Mouse (Mus musculus): ENCODE results near the gene Iqgap2. TPM values are rescaled to one million over a fixed set of nuclear protein-coding genes. Genes with fewer than 3 reads are reported as not detected.
A peak's percentile ranks its signal among the peaks of the same experiment; 100 is the strongest.

Gene Iqgap2
- polyA plus RNA-seq, 1 experiment from 2014 or later: 3.0 TPM

GRCm38 (mm10) chr13:95679491-95679941 lies 212.2 kb downstream of the Iqgap2 start:
- no peak for ATAC-seq
- 86% methylated on average over 4 of the region's 4 CpGs for WGBS
- no peak overlapping the region for H3K27ac ChIP-seq (ENCODE audit: low read length)
- no peaks in the 10 kb centered on the region for H3K4me1 ChIP-seq (ENCODE audit: control insufficient read depth, insufficient read depth, low read length)
- no peak overlapping the region for H3K9ac ChIP-seq (ENCODE audit: low read depth, low read length)
- no peaks in the 10 kb centered on the region for H3K36me3 ChIP-seq (ENCODE audit: control insufficient read depth, insufficient read depth, low read length)
- no peak overlapping the region for H3K4me2 ChIP-seq (ENCODE audit: low read length)
- H3K27me3 ChIP-seq (ENCODE audit: control insufficient read depth, insufficient read depth, low read depth, low read length): no peaks in the 10 kb centered on the region
- no peak overlapping the region for H3K4me3 ChIP-seq (ENCODE audit: low read depth, low read length)
- no peaks in the 10 kb centered on the region for H3K9me3 ChIP-seq (replicated peaks; ENCODE audit: control insufficient read depth, low read length, poor library complexity, severe bottlenecking)

- no peak overlapping the region for H3K9ac ChIP-seq (ENCODE audit: low read depth, low read length)
- no peaks in the 10 kb centered on the region for H3K4me1 ChIP-seq (ENCODE audit: control insufficient read depth, insufficient read depth, low read length)
- no peak overlapping the region for H3K4me3 ChIP-seq (ENCODE audit: low read depth, low read length)
- ATAC-seq: no peak
- 89% methylated on average over 5 of the region's 5 CpGs for WGBS
- no peak overlapping the region for H3K4me2 ChIP-seq (ENCODE audit: low read length)
- H3K27me3 ChIP-seq (ENCODE audit: control insufficient read depth, insufficient read depth, low read depth, low read length): no peaks in the 10 kb centered on the region
- no peaks in the 10 kb centered on the region for H3K36me3 ChIP-seq (ENCODE audit: control insufficient read depth, insufficient read depth, low read length)
- H3K27ac ChIP-seq (ENCODE audit: low read length): no peak overlapping the region
- no peaks in the 10 kb centered on the region for H3K9me3 ChIP-seq (replicated peaks; ENCODE audit: control insufficient read depth, low read length, poor library complexity, severe bottlenecking)
These were observed 212.6 kb downstream of the Iqgap2 start for GRCm38 (mm10) chr13:95679078-95679477.

GRCm38 (mm10) chr13:95672372-95672771 lies 219.3 kb downstream of the Iqgap2 start:
- Histone ChIP-seq H3K9ac (ENCODE audit: low read depth, low read length) (no peak overlapping the region), H3K36me3 (ENCODE audit: control insufficient read depth, insufficient read depth, low read length) (no peaks in the 10 kb centered on the region), H3K4me1 (ENCODE audit: control insufficient read depth, insufficient read depth, low read length) (no peaks in the 10 kb centered on the region), H3K27me3 (ENCODE audit: control insufficient read depth, insufficient read depth, low read depth, low read length) (no peaks in the 10 kb centered on the region), H3K9me3 (replicated peaks; ENCODE audit: control insufficient read depth, low read length, poor library complexity, severe bottlenecking) (no peaks in the 10 kb centered on the region), H3K4me3 (ENCODE audit: low read depth, low read length) (no peak overlapping the region), H3K4me2 (ENCODE audit: low read length) (no peak overlapping the region), H3K27ac (ENCODE audit: low read length) (no peak overlapping the region)
- no peak for ATAC-seq
- WGBS: 94% methylated on average over 7 of the region's 7 CpGs

- Histone ChIP-seq H3K9me3 (replicated peaks; ENCODE audit: control insufficient read depth, low read length, poor library complexity, severe bottlenecking) (no peaks in the 10 kb centered on the region), H3K27ac (ENCODE audit: low read length) (no peak overlapping the region), H3K4me3 (ENCODE audit: low read depth, low read length) (no peak overlapping the region), H3K36me3 (ENCODE audit: control insufficient read depth, insufficient read depth, low read length) (no peaks in the 10 kb centered on the region), H3K4me1 (ENCODE audit: control insufficient read depth, insufficient read depth, low read length) (no peaks in the 10 kb centered on the region), H3K4me2 (ENCODE audit: low read length) (no peak overlapping the region), H3K9ac (ENCODE audit: low read depth, low read length) (no peak overlapping the region), H3K27me3 (ENCODE audit: control insufficient read depth, insufficient read depth, low read depth, low read length) (no peaks in the 10 kb centered on the region)
- ATAC-seq: no peak
- 86% methylated on average over 9 of the region's 9 CpGs for WGBS
These were observed 220.4 kb downstream of the Iqgap2 start for GRCm38 (mm10) chr13:95671108-95671897.

GRCm38 (mm10) chr13:95670534-95670933 lies 221.2 kb downstream of the Iqgap2 start:
- H3K27me3 ChIP-seq (ENCODE audit: control insufficient read depth, insufficient read depth, low read depth, low read length): no peaks in the 10 kb centered on the region
- WGBS: 93% methylated on average over 5 of the region's 5 CpGs
- no peak overlapping the region for H3K4me3 ChIP-seq (ENCODE audit: low read depth, low read length)
- no peaks in the 10 kb centered on the region for H3K36me3 ChIP-seq (ENCODE audit: control insufficient read depth, insufficient read depth, low read length)
- H3K9ac ChIP-seq (ENCODE audit: low read depth, low read length): no peak overlapping the region
- H3K27ac ChIP-seq (ENCODE audit: low read length): no peak overlapping the region
- H3K4me1 ChIP-seq (ENCODE audit: control insufficient read depth, insufficient read depth, low read length): no peaks in the 10 kb centered on the region
- H3K4me2 ChIP-seq (ENCODE audit: low read length): no peak overlapping the region
- H3K9me3 ChIP-seq (replicated peaks; ENCODE audit: control insufficient read depth, low read length, poor library complexity, severe bottlenecking): no peaks in the 10 kb centered on the region
- no peak for ATAC-seq

- Histone ChIP-seq H3K9me3 (replicated peaks; ENCODE audit: control insufficient read depth, low read length, poor library complexity, severe bottlenecking) (no peaks in the 10 kb centered on the region), H3K27me3 (ENCODE audit: control insufficient read depth, insufficient read depth, low read depth, low read length) (no peaks in the 10 kb centered on the region), H3K27ac (ENCODE audit: low read length) (no peak overlapping the region), H3K4me3 (ENCODE audit: low read depth, low read length) (no peak overlapping the region), H3K36me3 (ENCODE audit: control insufficient read depth, insufficient read depth, low read length) (no peaks in the 10 kb centered on the region), H3K4me1 (ENCODE audit: control insufficient read depth, insufficient read depth, low read length) (no peaks in the 10 kb centered on the region), H3K4me2 (ENCODE audit: low read length) (no peak overlapping the region), H3K9ac (ENCODE audit: low read depth, low read length) (no peak overlapping the region)
- ATAC-seq: peak; percentile 48; the same call in 1 of the 2 replicates
- 38% methylated on average over 5 of the region's 7 CpGs for WGBS
These were observed 224.5 kb downstream of the Iqgap2 start for GRCm38 (mm10) chr13:95667260-95667659.

GRCm38 (mm10) chr13:95665644-95666356 lies 225.9 kb downstream of the Iqgap2 start:
- no peaks in the 10 kb centered on the region for H3K36me3 ChIP-seq (ENCODE audit: control insufficient read depth, insufficient read depth, low read length)
- ATAC-seq: no peak
- no peak overlapping the region for H3K9ac ChIP-seq (ENCODE audit: low read depth, low read length)
- no peaks in the 10 kb centered on the region for H3K4me1 ChIP-seq (ENCODE audit: control insufficient read depth, insufficient read depth, low read length)
- 79% methylated on average over 13 of the region's 13 CpGs for WGBS
- no peak overlapping the region for H3K27ac ChIP-seq (ENCODE audit: low read length)
- no peak overlapping the region for H3K4me3 ChIP-seq (ENCODE audit: low read depth, low read length)
- H3K9me3 ChIP-seq (replicated peaks; ENCODE audit: control insufficient read depth, low read length, poor library complexity, severe bottlenecking): no peaks in the 10 kb centered on the region
- no peak overlapping the region for H3K4me2 ChIP-seq (ENCODE audit: low read length)
- no peaks in the 10 kb centered on the region for H3K27me3 ChIP-seq (ENCODE audit: control insufficient read depth, insufficient read depth, low read depth, low read length)

GRCm38 (mm10) chr13:95663834-95664233 lies 227.9 kb downstream of the Iqgap2 start:
- Histone ChIP-seq H3K4me2 (ENCODE audit: low read length) (no peak overlapping the region), H3K9ac (ENCODE audit: low read depth, low read length) (no peak overlapping the region), H3K4me3 (ENCODE audit: low read depth, low read length) (no peak overlapping the region), H3K27me3 (ENCODE audit: control insufficient read depth, insufficient read depth, low read depth, low read length) (no peaks in the 10 kb centered on the region), H3K4me1 (ENCODE audit: control insufficient read depth, insufficient read depth, low read length) (no peaks in the 10 kb centered on the region), H3K9me3 (replicated peaks; ENCODE audit: control insufficient read depth, low read length, poor library complexity, severe bottlenecking) (no peaks in the 10 kb centered on the region), H3K27ac (ENCODE audit: low read length) (no peak overlapping the region), H3K36me3 (ENCODE audit: control insufficient read depth, insufficient read depth, low read length) (no peaks in the 10 kb centered on the region)
- ATAC-seq: no peak
- WGBS: 98% methylated on average over 4 of the region's 4 CpGs

GRCm38 (mm10) chr13:95659432-95659831 lies 232.3 kb downstream of the Iqgap2 start:
- H3K4me1 ChIP-seq (ENCODE audit: control insufficient read depth, insufficient read depth, low read length): no peaks in the 10 kb centered on the region
- 81% methylated on average over 7 of the region's 7 CpGs for WGBS
- H3K9me3 ChIP-seq (replicated peaks; ENCODE audit: control insufficient read depth, low read length, poor library complexity, severe bottlenecking): no peaks in the 10 kb centered on the region
- no peak overlapping the region for H3K9ac ChIP-seq (ENCODE audit: low read depth, low read length)
- H3K27ac ChIP-seq (ENCODE audit: low read length): no peak overlapping the region
- no peak for ATAC-seq
- H3K27me3 ChIP-seq (ENCODE audit: control insufficient read depth, insufficient read depth, low read depth, low read length): no peaks in the 10 kb centered on the region
- H3K36me3 ChIP-seq (ENCODE audit: control insufficient read depth, insufficient read depth, low read length): no peaks in the 10 kb centered on the region
- H3K4me3 ChIP-seq (ENCODE audit: low read depth, low read length): no peak overlapping the region
- no peak overlapping the region for H3K4me2 ChIP-seq (ENCODE audit: low read length)
